ENCODE assay signal across 17 mouse cellular contexts in the genomic region with DNA sequence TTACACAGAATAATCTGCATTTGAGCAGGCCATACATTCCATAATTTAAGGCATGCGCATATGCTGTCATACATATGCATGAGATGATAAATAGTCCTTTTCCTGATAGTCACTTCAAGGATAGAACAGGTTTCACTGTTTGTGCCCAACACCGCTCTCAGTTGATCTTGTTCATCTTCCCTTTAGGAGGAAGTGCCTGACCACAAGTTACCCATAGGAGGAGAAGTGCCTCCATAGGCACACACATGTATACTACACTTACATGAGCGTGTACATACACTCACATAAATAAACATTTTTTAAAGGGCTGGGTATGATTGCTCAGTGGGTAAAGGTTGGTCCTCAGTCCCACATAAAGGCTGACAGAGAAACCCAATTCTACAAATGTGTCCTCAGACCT.
"Had no signal": no experiment of that assay in that cellular context is flagged by ENCODE, and none has a peak within 500 bp of the region (broad histone marks: within the 10 kb centered on the region; RNA-seq: fewer than 3 reads in every experiment).

No protein-coding gene starts in this region.

- H3K9me3 ChIP-seq: midbrain, embryonic 13.5 days; midbrain, embryonic 15.5 days; neural tube, embryonic 13.5 days; neural tube, embryonic 15.5 days had no signal

- H3K27me3 ChIP-seq: midbrain, embryonic 13.5 days; midbrain, embryonic 15.5 days; neural tube, embryonic 13.5 days; neural tube, embryonic 15.5 days had no signal

- DNase-seq: lung, adult 18-20 months; lung, embryonic 14.5 days; lung, postnatal 10 days; lung, postnatal 4 days; retina, postnatal 1 day; right cerebral cortex, adult 18-20 months; right cerebral cortex, postnatal 25 days; right cerebral cortex, postnatal 4 days; spleen, adult 18-20 months; thymus, adult 18-20 months; thymus, postnatal 14 days; thymus, postnatal 36 days had no signal

- ATAC-seq: midbrain, embryonic 13.5 days; midbrain, embryonic 15.5 days had no signal

- H3K4me1 ChIP-seq: midbrain, embryonic 13.5 days; midbrain, embryonic 15.5 days; neural tube, embryonic 13.5 days; neural tube, embryonic 15.5 days had no signal

- H3K27ac ChIP-seq: midbrain, embryonic 13.5 days; midbrain, embryonic 15.5 days; neural tube, embryonic 13.5 days; neural tube, embryonic 15.5 days had no signal

- H3K36me3 ChIP-seq: midbrain, embryonic 13.5 days; midbrain, embryonic 15.5 days; neural tube, embryonic 13.5 days; neural tube, embryonic 15.5 days had no signal

- H3K4me3 ChIP-seq: midbrain, embryonic 13.5 days; midbrain, embryonic 15.5 days; myocyte; neural tube, embryonic 13.5 days; neural tube, embryonic 15.5 days had no signal
